Mouse (Mus musculus): ENCODE data around the gene Miip. TPM values are rescaled to one million over a fixed set of nuclear protein-coding genes. Genes with fewer than 3 reads are reported as not detected.
A peak's percentile ranks its signal among the peaks of the same experiment; 100 is the strongest.
"Not testable (repeated sequence)": the region's sequence is repeated elsewhere in the genome, so short reads cannot be mapped to it uniquely, and the experiment has no call there.

The Miip gene
- polyA plus RNA-seq, 1 experiment from 2014 or later, result 53.2 TPM

DNA sequence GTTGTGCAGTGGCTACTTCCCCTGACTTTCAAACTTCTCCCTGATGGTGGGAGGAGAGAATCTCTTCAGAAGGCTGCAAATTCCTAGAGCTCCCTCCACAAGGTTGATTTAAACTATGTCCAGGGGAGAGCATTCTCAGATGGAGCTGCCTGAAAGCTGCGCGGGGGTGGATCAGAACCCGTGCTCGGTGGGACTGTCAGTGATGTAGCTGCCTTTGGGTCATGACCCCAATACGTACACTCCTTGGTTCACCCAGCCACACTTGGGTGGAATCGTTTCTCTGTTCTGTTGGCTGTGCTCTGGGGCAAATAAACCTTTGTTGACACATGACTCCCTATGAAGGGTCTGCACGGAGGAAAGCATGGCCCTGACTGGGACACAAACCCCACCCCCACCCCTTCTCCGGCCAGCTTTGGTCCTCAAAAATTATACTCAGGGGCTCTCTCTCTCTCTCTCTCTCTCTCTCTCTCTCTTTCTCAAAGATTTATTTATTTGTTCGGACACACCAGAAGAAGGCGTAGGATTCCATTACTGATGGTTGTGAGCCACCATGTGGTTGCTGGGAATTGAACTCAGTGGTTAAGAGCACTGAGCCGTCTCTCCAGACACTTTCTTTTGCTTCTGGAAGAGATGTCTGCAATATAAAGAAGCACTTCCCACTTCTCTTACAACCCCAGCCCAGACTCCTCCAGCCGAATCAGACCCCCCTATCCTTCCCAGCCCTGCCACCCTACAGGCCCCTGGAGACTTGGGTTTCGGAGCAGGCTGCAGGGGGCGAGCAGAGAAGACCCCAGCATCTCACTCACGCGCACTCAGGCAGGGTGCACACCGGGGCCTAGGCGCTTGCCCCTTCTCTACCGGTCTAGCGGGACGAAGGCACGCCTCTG is 810 bp downstream of the Miip start:
- peak overlapping the region; percentile 67 for H3K9ac ChIP-seq (replicated peaks)
- peak overlapping the region; percentile 79 for H3K27ac ChIP-seq (replicated peaks)
- 6% methylated on average over 22 of the region's 22 CpGs for WGBS
- ATAC-seq (ENCODE audit: low FRiP score, low read depth), result no peak
- H3K27me3 ChIP-seq, result no peaks in the 10 kb centered on the region
- H3K4me2 ChIP-seq (replicated peaks), result peak overlapping the region; percentile 60
- no peaks in the 10 kb centered on the region for H3K9me3 ChIP-seq
- H3K4me3 ChIP-seq, result peak overlapping the region; percentile 67
- H3K36me3 ChIP-seq, result peaks cover 45% of the 10 kb centered on the region
- peaks cover 24% of the 10 kb centered on the region for H3K4me1 ChIP-seq

DNA sequence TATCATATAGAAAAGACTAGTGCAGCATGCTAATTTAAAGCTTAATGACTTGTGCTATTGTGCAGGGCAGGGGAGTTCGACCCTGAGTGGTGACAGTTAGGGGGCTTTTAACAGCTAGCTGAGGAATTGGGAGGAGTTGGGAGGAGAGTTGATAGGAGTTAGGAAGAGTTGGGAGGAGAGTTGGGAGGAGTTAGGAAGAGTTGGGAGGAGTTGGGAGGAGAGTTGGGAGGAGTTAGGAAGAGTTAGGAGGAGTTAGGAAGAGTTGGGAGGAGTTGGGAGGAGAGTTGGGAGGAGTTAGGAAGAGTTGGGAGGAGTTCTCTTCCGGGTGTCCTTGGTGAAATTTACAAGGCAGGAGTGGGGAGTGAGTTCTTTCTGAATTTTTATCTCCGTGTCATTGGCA is 1.8 kb downstream of the Miip start:
- not testable (repeated sequence) for H3K9me3 ChIP-seq; H3K4me3 ChIP-seq; H3K27me3 ChIP-seq; ATAC-seq (ENCODE audit: low FRiP score, low read depth); H3K27ac ChIP-seq (replicated peaks); H3K4me2 ChIP-seq (replicated peaks); H3K9ac ChIP-seq (replicated peaks)
- 61% methylated on average over 3 of the region's 3 CpGs for WGBS
- Histone ChIP-seq H3K4me1 (peaks cover 24% of the 10 kb centered on the region), H3K36me3 (peaks cover 45% of the 10 kb centered on the region)

GRCm38 (mm10) chr4:147866056-147866455 is 2.6 kb downstream of the Miip start:
- peaks cover 47% of the 10 kb centered on the region for H3K36me3 ChIP-seq
- H3K4me3 ChIP-seq, result no peak overlapping the region
- no peaks in the 10 kb centered on the region for H3K9me3 ChIP-seq
- H3K9ac ChIP-seq (replicated peaks), result no peak overlapping the region
- H3K4me1 ChIP-seq, result peaks cover 24% of the 10 kb centered on the region
- no peak overlapping the region for H3K4me2 ChIP-seq (replicated peaks)
- WGBS, result 97% methylated on average over 9 of the region's 9 CpGs
- no peaks in the 10 kb centered on the region for H3K27me3 ChIP-seq
- no peak overlapping the region for H3K27ac ChIP-seq (replicated peaks)
- ATAC-seq (ENCODE audit: low FRiP score, low read depth), result no peak

DNA sequence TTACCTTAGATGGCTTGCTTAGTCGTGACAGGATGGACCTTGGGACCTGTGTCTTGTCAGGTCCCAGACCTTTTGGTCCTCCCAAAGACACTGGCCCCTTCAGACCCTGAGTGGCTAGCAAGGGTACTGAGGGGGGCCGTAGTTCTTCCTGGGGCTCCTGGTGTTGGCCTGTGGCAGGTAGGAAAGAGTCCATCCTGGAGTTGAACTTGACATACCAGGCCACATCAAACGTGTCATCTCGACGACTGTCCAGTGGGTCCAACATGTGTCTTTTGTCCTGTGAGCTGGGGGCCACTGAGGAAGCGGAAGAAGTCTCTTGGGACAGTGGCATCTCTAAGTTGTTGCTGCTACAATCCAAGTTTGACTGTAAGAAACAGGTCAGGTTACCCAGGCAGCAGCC is 3.0 kb downstream of the Miip start:
- 96% methylated on average over 6 of the region's 6 CpGs for WGBS
- Histone ChIP-seq H3K27me3 (no peaks in the 10 kb centered on the region), H3K9ac (replicated peaks) (no peak overlapping the region), H3K4me1 (peaks cover 24% of the 10 kb centered on the region), H3K4me2 (replicated peaks) (no peak overlapping the region), H3K9me3 (no peaks in the 10 kb centered on the region), H3K27ac (replicated peaks) (no peak overlapping the region), H3K4me3 (no peak overlapping the region), H3K36me3 (peaks cover 49% of the 10 kb centered on the region)
- ATAC-seq (ENCODE audit: low FRiP score, low read depth), result no peak

GRCm38 (mm10) chr4:147862051-147862450 is 6.6 kb downstream of the Miip start:
- Histone ChIP-seq H3K27me3 (no peaks in the 10 kb centered on the region), H3K36me3 (peaks cover 55% of the 10 kb centered on the region)

GRCm38 (mm10) chr4:147850776-147851175 is 17.8 kb downstream of the Miip start:
- Histone ChIP-seq H3K4me2 (replicated peaks) (no peak overlapping the region), H3K9ac (replicated peaks) (no peak overlapping the region), H3K9me3 (no peaks in the 10 kb centered on the region), H3K4me1 (peaks cover 11% of the 10 kb centered on the region), H3K36me3 (no peaks in the 10 kb centered on the region), H3K27me3 (no peaks in the 10 kb centered on the region), H3K4me3 (no peak overlapping the region), H3K27ac (replicated peaks) (no peak overlapping the region)
- 87% methylated on average over 2 of the region's 2 CpGs for WGBS
- no peak for ATAC-seq (ENCODE audit: low FRiP score, low read depth)

More at GRCm38 (mm10) chr4:147862051-147862450, 6.6 kb downstream of the Miip start:
- Histone ChIP-seq H3K4me1 (no peaks in the 10 kb centered on the region), H3K9ac (replicated peaks) (no peak overlapping the region), H3K27ac (replicated peaks) (no peak overlapping the region), H3K9me3 (no peaks in the 10 kb centered on the region), H3K4me2 (replicated peaks) (no peak overlapping the region), H3K4me3 (no peak overlapping the region)
- WGBS, result 96% methylated on average over 3 of the region's 3 CpGs
- no peak for ATAC-seq (ENCODE audit: low FRiP score, low read depth)

DNA sequence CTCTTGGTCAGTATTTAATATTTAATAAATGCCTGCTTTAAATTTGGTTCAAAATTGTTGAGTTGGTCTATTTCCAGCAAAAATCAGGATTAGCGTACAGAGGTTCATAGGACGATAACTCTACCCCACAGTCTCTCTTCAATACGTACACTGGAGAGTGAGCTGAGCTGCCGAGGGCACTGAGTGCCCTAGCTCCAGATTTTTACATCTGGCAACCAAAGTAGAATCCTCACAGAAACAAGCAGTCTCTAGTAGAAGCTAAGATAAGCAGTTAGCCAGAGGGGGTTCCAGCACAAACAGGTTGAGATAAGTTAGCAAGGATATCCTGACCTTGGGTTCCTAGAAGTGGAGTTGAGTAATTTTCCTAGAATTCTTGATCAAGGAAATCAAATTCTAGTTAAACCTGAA is 20.0 kb downstream of the Miip start:
- H3K27me3 ChIP-seq, result no peaks in the 10 kb centered on the region
- 3% methylated on average over 4 of the region's 4 CpGs for WGBS
- peaks cover 11% of the 10 kb centered on the region for H3K36me3 ChIP-seq
- peak overlapping the region; percentile 49 for H3K9ac ChIP-seq (replicated peaks)
- H3K4me3 ChIP-seq, result peak overlapping the region; percentile 64
- H3K4me1 ChIP-seq, result peaks cover 11% of the 10 kb centered on the region
- H3K4me2 ChIP-seq (replicated peaks), result peak overlapping the region; percentile 58
- peaks cover 8% of the 10 kb centered on the region; the same call in 1 of the 2 replicates for H3K9me3 ChIP-seq
- peak; percentile 78; the same call in 1 of the 2 replicates for ATAC-seq (ENCODE audit: low FRiP score, low read depth)
- no peak overlapping the region for H3K27ac ChIP-seq (replicated peaks)

DNA sequence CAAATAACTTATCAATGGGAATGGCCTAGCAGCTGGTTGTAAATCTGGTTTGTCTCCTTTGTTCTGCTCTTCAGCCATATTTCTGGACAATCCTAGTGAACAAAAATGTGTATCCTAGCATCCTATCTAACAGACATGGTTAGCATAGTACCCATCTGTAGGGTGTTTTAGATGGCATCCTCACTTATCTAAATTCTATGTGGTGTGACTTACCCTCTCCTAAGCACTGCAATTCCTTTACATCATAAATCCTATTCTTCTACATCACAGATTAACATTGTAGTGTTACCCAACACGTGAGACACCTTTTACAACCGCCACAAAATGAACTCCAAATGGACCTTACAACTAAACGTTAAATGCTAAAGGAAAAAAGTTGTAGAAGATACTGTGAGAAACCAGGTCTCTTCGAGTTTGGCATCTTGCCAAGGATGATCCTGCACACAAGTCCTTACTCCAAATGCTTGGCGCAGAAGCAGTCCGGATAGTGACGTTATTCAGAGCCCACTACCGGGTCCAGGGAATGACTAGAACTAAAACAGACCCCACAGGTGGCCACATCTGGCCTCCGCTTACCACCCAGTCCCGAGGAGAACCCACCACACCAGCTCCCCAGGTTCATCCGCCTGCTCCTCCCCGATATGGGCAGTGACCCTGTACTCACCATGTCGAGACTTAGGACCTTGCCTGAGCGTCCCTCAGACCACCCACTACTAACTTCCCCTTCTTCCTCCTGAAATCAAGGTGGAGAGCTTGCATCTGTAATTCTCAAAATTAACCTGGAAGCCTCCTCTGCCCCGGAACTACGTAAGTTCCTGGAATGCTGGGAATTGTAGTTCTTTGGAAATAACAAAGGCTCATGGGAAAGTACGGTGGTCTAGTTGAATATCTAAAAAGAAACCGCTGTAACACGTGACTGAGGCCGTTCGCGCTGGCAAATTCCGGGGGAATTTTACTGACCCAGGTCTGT is 20.7 kb downstream of the Miip start, which contains the start of gene Zfp933:
Gene Zfp933 (minus strand): TSS at position 753 of the 970 bp plus-strand sequence.
- H3K9me3 ChIP-seq, result peaks cover 15% of the 10 kb centered on the region
- H3K9ac ChIP-seq (replicated peaks), result peak within 1 kb of the TSS; percentile 63
- WGBS, result 5% methylated on average over 23 of the region's 23 CpGs
- peaks cover 11% of the 10 kb centered on the region for H3K4me1 ChIP-seq
- H3K4me3 ChIP-seq, result peak within 1 kb of the TSS; percentile 64
- no peak within 1 kb of the TSS for H3K27ac ChIP-seq (replicated peaks)
- H3K36me3 ChIP-seq, result peaks cover 16% of the 10 kb centered on the region
- peak; percentile 92 for ATAC-seq (ENCODE audit: low FRiP score, low read depth)
- H3K4me2 ChIP-seq (replicated peaks), result peak within 1 kb of the TSS; percentile 58
- no peaks in the 10 kb centered on the region for H3K27me3 ChIP-seq

GRCm38 (mm10) chr4:147842871-147843270 is 25.7 kb downstream of the Miip start:
- Histone ChIP-seq H3K36me3 (peaks cover 37% of the 10 kb centered on the region), H3K4me3 (no peak overlapping the region), H3K4me2 (replicated peaks) (no peak overlapping the region), H3K4me1 (peaks cover 6% of the 10 kb centered on the region), H3K9ac (replicated peaks) (no peak overlapping the region), H3K27me3 (no peaks in the 10 kb centered on the region), H3K9me3 (peaks cover 28% of the 10 kb centered on the region), H3K27ac (replicated peaks) (no peak overlapping the region)
- 93% methylated on average over 3 of the region's 3 CpGs for WGBS
- ATAC-seq (ENCODE audit: low FRiP score, low read depth), result no peak

DNA sequence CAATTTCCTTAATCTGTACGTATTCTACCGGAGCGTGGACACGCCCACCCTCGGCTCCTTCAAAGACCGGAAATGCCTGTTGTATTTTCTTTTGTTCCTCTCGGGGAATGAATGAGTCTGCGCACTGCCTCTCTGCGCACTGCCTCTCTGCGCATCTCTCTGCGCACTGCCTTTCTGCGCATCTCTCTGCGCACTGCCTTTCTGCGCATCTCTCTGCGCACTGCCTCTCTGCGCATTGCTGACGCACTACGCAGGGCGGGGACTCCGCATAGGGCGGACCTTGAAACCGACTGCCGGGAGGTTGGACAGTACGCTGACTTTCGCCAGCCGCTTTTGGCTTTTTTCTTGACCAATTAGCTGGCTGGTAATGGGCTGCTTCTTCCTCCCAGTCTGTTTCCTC is 29.3 kb downstream of the Miip start:
- Histone ChIP-seq H3K9me3 (peaks cover 27% of the 10 kb centered on the region), H3K36me3 (peaks cover 28% of the 10 kb centered on the region)
- WGBS, result 99% methylated on average over 18 of the region's 26 CpGs
- H3K4me1 ChIP-seq; H3K4me2 ChIP-seq (replicated peaks); H3K27ac ChIP-seq (replicated peaks); H3K27me3 ChIP-seq; H3K9ac ChIP-seq (replicated peaks); ATAC-seq (ENCODE audit: low FRiP score, low read depth); H3K4me3 ChIP-seq: not testable (repeated sequence)

DNA sequence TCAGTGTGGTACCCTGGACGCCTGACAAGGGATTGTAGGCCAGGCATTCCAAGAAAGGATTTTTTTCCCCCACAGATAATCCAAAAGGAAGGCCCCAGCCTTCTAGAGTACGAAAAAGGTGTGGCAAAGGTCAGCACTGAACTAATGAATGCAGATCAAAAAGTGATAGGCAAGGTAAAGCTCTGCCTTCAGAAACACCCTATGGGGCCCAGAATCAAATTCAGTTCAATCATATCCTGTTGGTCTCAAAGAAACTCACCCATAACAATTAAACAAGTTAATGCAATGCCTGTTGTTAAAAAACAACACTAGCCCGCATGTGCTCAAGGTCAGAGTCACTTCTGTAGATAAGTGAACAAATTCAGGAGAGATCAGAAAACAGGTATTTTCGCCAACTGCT is 44.2 kb downstream of the Miip start:
- Histone ChIP-seq H3K27me3 (no peaks in the 10 kb centered on the region), H3K4me3 (no peak overlapping the region), H3K9me3 (peaks cover 76% of the 10 kb centered on the region), H3K9ac (replicated peaks) (no peak overlapping the region), H3K36me3 (peaks cover 74% of the 10 kb centered on the region), H3K27ac (replicated peaks) (no peak overlapping the region), H3K4me1 (no peaks in the 10 kb centered on the region), H3K4me2 (replicated peaks) (no peak overlapping the region)
- ATAC-seq (ENCODE audit: low FRiP score, low read depth), result no peak
- 94% methylated on average over 4 of the region's 4 CpGs for WGBS

DNA sequence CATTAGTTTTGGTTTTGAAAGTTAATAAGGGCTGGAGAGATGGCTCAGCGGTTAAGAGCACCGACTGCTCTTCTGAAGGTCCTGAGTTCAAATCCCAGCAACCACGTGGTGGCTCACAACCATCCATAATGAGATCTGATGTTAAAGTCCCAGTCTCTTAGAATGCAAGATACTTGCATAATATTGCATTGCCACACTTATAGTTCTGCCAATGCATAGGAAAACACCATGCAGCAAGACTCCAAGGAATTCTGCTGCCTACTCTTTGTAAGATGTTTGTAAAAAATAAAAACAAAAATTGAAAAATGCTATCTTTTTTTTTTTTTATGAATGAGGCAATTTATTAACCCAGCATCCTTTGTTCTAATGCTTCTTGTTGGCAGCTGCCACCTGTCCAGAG is 47.2 kb downstream of the Miip start:
- Histone ChIP-seq H3K9me3 (peaks cover 64% of the 10 kb centered on the region), H3K36me3 (peaks cover 44% of the 10 kb centered on the region)
- H3K9ac ChIP-seq (replicated peaks); H3K4me2 ChIP-seq (replicated peaks); H3K27ac ChIP-seq (replicated peaks); H3K4me1 ChIP-seq; H3K4me3 ChIP-seq; H3K27me3 ChIP-seq: not testable (repeated sequence)
- 88% methylated on average over 3 of the region's 3 CpGs for WGBS
- ATAC-seq (ENCODE audit: low FRiP score, low read depth), result 0 out of 2 replicates have a peak, but pooled peaks have one; percentile 9

All from midbrain, embryonic 12.5 days (tissue).